Mouse (Mus musculus): Measurements from ENCODE around the gene Cacng7.
"Not testable (repeated sequence)": the region's sequence is repeated elsewhere in the genome, so short reads cannot be mapped to it uniquely, and the experiment has no call there.

Gene Cacng7

GRCm38 (mm10) chr7:3332619-3333521 is at the start of gene Cacng7:
Gene Cacng7 (plus strand): TSS chr7:3332955.
- no peak for DNase-seq (ENCODE audit: low spot score in 2 of 2)

DNA sequence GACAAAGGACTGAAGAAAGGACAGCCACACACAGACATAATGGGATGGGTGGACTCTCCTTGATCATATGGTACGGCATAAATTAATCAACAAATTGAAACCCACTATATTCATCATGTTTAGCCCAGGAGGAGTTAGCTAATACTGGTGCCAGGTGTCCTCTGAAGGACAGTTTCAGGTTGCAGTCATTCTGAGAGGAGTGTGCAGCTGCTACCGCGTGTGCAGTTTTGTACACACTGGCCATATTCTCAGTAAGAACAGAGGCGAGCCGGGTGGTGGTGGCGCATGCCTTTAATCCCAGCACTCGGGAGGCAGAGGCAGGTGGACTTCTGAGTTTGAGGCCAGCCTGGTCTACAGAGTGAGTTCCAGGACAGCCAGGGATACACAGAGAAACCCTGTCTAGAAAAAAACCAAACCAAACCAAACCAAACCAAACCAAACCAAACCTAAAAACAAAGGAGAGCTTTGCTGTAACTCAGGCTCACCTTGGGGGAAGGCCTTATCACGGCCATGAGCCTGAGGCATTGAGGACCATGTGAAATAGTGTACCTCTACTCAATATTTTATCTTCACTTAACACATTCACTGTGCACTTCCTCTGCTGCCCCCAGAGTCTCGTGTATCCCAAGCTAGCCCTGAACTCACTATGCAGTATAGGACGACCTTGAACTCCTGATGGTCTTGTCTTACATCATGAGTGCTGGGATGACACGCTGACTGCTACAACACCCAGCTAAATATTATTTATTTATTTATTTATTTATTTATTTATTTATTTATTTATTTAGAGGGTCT is 49.5 kb upstream of the Cacng7 start:
- DNase-seq (ENCODE audit: low spot score in 2 of 2) = no peak

- DNase-seq (ENCODE audit: low spot score in 2 of 2) = no peak
Measured at GRCm38 (mm10) chr7:3284604-3285003, 48.2 kb upstream of the Cacng7 start.

DNA sequence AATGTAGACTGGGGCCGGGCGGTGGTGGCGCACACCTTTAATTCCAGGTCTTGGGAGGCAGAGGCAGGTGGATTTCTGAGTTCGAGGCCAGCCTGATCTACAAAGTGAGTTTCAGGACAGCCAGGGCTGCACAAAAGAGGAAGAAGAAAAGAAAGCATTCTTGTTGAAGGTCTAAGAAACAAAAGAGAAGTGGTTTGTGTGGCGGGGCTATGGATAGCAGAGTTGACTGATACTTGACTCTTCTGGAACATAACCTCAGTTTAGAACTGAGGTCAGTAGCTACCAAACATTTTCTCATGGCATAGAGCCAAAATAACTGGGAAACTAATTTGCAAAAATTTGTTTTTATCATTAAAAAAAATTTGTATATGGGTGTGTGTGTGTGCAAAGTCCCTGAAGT is 46.7 kb upstream of the Cacng7 start:
- DNase-seq (ENCODE audit: low spot score in 2 of 2) = peak in 1 of 2 experiments; percentile 28

GRCm38 (mm10) chr7:3287186-3287585 is 45.6 kb upstream of the Cacng7 start:
- DNase-seq (ENCODE audit: low spot score in 2 of 2) = no peak

DNA sequence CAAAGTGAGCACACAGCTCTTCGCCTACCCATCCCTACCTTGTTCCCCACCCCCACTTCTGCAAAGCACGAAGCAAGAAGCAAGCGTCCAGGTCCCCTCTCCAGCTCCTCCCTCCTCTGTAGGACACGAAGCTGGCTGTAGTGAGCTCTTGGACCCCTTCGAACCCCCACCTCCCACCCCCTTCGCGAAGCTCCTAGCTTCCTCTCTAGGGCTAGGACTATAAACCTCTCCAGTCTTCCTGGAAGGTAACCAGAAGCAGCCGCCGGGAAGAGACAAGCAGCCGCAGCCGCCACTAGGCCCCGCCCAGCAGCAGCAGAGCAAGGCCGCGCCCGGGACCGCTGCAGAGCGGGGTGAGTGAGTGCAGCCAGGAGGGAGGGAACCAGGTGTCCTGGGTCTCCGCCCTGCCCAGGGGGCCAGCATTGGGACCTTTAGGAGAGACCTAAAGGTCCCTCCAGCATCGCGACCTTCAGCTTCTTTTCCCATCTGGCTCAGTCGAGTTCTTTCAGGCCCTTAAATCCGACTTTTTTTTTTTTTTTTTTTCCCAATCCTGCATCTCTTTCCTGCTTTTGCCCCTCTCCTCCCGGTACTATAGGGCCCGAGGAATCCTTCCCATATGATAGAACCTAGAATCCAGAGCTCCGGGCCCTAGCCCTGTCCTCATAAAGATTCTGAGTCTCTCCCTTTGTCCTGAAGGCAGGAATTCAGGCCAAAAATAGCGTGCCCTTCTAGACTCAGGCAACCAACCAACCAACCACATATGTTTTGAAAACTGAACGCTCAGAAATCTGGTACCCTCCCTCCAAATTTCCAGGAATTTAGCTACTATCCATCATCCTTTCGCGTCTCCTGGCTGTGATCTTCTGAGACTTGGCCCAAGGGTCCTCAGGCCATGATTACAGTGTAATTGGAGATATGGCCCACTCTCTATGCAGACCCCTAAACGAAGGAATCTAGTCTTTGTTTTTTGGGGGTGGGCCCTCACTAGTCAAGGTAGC is 43.5 kb upstream of the Cacng7 start, which contains the start of the genes Myadm and Prkcg:
Myadm (plus strand) TSS at position 105 of the 995 bp plus-strand sequence.
Prkcg (plus strand) TSS at position 204 of the 995 bp plus-strand sequence.
- peak; percentile 58 to 66 for DNase-seq (ENCODE audit: low spot score in 2 of 2)

GRCm38 (mm10) chr7:3290257-3291033 is 42.3 kb upstream of the Cacng7 start:
- DNase-seq (ENCODE audit: low spot score in 2 of 2) = peak; percentile 97

DNA sequence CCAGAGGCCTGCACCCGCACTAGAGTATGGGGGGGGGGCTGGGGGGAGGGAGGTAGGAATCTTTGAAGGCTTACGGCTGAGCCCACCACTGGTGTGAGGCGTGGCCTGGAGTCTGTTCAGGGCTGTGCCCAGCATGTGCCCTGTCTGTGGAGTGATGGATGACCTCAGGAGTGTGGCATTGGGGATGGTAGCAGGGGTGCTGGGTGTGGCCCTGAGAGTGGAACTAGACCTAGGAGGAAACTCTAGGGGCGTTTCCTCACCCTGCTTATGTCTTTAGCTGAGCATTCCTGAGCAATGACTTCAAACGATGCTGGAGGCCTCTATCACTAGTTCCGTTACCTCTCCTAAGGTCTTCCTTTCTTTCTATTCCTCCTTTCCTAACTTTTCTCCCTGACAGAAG is 41.6 kb upstream of the Cacng7 start:
- DNase-seq (ENCODE audit: low spot score in 2 of 2) = no peak

DNA sequence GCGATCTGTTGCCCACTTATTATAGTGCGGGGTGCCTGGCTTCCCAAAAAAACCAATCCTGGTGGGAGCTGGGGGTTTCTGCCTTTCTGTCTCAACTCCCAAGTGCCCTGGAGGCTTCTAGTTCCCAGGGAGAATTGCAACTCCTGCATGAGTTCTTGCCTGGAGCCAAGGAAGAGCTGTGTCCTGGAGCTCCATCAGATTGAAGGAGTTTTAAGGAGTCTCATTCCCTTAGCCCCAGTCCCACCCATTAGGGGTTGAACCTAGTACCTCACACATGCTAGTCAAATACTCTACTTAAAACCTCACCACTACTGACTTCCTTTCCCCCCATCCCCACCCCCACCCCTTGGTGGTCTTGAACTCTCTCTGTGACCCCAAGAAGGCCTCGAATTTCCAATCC is 41.0 kb upstream of the Cacng7 start:
- DNase-seq (ENCODE audit: low spot score in 2 of 2) = no peak

DNA sequence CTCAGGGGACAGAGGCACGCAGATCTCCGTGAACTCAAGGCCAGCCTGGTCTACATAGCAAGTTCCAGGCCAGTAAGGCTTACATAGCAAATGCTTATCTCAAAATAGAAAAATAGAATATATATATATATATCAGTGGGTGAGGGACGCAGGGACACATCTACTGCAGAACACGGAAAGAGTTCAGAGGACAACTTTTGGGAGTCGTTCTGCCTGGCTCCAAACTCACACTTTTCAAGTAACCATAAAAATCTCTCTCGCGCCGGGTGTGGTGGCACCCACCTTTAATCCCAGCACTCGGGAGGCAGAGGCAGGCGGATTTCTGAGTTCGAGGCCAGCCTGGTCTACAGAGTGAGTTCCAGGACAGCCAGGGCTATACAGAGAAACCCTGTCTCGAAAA is 40.5 kb upstream of the Cacng7 start:
- not testable (repeated sequence) for DNase-seq (ENCODE audit: low spot score in 2 of 2)

- peak; percentile 45 to 48 for DNase-seq (ENCODE audit: low spot score in 2 of 2)
Measured at GRCm38 (mm10) chr7:3292791-3293190, 40.0 kb upstream of the Cacng7 start.

- DNase-seq (ENCODE audit: low spot score in 2 of 2) = no peak
Measured at GRCm38 (mm10) chr7:3294794-3295193, 38.0 kb upstream of the Cacng7 start.

GRCm38 (mm10) chr7:3295321-3296110 is 37.2 kb upstream of the Cacng7 start:
- no peak for DNase-seq (ENCODE audit: low spot score in 2 of 2)

- DNase-seq (ENCODE audit: low spot score in 2 of 2) = no peak
Measured at GRCm38 (mm10) chr7:3296711-3297110, 36.0 kb upstream of the Cacng7 start.

DNA sequence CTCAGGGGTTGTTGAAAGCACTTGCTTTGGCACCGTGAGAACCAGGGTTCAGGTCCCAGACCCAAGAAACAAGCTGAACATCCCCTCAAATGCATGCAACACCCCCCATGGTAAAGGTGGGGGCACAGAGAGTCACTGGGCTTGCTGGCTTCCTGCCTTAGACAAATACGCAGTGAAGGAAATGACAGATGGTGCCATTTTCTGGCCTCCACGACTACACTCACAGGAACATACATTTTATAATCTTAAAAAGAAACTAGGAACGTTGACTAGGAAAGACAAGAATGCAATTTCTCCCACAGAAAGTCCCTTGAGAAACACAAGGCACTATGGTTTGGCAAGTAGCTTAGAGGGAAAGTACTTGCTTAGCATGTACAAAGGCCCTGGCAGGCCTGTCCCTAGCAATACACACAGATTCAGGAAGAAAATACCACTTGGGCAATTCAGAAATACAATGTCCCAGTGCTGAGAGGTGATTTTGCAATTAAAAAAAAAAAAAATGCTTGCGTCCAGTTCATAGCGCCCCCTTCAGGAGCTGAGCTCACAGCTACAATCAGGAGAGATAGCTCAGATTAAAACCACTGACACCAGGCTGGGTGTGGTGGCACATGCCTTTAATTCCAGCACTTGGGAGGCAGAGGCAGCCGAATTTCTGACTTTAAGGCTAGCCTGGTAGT is 32.7 kb upstream of the Cacng7 start:
- peak in 1 of 2 experiments; percentile 31 for DNase-seq (ENCODE audit: low spot score in 2 of 2)

DNA sequence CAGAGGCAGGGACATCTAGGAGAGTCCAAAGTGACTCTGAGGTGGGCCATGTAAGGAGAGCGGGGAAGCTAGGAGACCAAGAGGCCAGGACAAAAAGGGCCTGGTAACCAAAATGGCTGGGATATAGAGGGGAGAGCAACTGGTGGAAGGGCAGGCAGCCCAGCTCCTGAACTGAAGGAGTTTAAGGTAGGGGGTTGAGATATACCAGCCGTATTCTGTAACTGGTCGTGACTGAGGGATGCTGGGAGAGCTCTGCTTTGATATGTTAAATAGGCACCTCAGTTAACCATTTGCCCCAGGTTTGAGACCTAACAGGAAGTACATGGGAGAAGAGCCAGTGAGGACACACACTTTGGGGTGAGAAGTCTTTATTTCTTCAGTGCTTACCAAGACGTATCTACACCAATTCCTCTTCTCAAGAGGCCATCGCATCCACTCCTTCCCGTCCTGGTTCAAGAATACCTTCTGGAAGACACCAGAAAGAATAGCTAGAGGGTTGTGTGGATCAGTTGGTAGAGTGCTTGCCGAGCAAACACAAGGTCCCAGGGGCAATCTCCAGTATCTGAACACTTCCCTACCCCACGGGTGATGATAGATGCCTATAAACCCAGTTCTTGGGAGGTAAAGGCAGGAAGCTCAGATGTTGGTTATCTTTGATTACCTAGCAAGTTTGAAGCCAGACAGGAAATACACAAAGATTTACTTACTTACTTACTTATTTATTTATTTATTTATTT is 31.7 kb upstream of the Cacng7 start:
- no peak for DNase-seq (ENCODE audit: low spot score in 2 of 2)

- DNase-seq (ENCODE audit: low spot score in 2 of 2) = no peak
Measured at GRCm38 (mm10) chr7:3301628-3302555, 30.9 kb upstream of the Cacng7 start.
